Mouse (Mus musculus): ENCODE results near the gene Ttc28.

DNA sequence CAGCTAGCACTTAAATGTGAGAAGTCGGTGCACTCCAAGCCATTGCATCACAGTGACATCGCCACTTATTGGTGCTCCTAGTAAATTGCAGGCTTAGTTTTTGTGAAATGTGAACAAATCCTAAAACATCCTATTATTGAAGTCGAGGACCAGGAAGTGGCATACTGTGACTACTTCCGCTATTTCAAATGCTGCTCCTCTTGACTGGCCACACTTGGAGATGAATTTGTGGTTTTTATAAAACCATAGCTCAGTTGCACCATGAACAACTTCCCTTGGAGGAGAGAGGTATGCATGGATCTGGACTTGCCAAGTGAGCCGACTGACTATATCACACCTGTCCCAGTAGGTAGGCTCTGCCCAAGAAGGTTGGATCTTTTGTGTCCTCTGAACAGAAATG lies 253.5 kb downstream of the Ttc28 start:
- TF ChIP-seq POLR2A (IDR thresholded peaks at IDR 0.05; ENCODE audit: control insufficient read depth, extremely low read depth, insufficient read depth, low read length, poor library complexity), result no peak
- no peak for TF ChIP-seq CTCF (IDR thresholded peaks at IDR 0.05; ENCODE audit: borderline replicate concordance, control insufficient read depth, extremely low read depth, insufficient read depth, low read length, poor library complexity)
